Mouse (Mus musculus): ENCODE data around the gene Carns1.

DNA sequence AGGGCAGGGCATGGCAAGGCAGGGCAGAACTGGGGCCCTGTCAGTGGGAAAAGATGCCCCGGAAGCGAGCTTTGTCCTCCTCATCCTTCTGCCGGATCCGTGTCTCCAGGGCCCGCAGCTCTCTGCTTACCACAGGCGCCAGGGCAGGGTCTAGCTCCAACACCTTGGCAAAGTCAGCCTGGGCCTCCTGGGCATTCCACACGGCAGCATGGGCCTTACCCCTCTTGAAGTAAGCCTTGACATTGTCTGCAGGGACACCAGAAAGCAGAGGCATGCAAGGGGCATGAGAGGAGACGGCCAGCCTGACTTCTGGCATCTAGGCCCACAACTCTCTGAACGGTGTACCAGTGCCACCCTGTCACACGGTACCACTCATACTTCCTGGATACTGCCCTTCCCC lies 60.7 kb downstream of the Carns1 start:
- TF ChIP-seq CTCF (IDR thresholded peaks at IDR 0.05; ENCODE audit: low read depth, low read length) = no peak
- TF ChIP-seq POLR2A (IDR thresholded peaks at IDR 0.05; ENCODE audit: borderline replicate concordance, low read depth, low read length) = no peak
